Mouse (Mus musculus) midbrain, embryonic 10.5 days (tissue): ENCODE measurements around the gene Washc4. TPM values are rescaled to one million over a fixed set of nuclear protein-coding genes. Genes with fewer than 3 reads are reported as not detected.

ENCODE experiments used
- DNase-seq: peaks from one replicate; pipeline ENCODE4 v3.0.0-alpha.2; 2017; ENCODE audit warnings: low spot score
- H3K27ac ChIP-seq: fragments of 300-500 bp; sonication (generic); replicated peaks from 2 replicates; pipeline ENCODE4 v1.5.1; 2016; ENCODE audit warnings: mild to moderate bottlenecking
- H3K27me3 ChIP-seq: fragments of 300-500 bp; sonication (generic); 2 replicates; pipeline ENCODE4 v1.6.1; 2016; ENCODE audit warnings: low read depth, mild to moderate bottlenecking; ENCODE audit not compliant: poor library complexity, severe bottlenecking
- H3K36me3 ChIP-seq: fragments of 300-500 bp; sonication (generic); 2 replicates; pipeline ENCODE4 v1.6.1; 2016; ENCODE audit warnings: mild to moderate bottlenecking, moderate library complexity
- H3K4me1 ChIP-seq: fragments of 300-500 bp; sonication (generic); 2 replicates; pipeline ENCODE4 v1.6.1; 2016
- H3K4me3 ChIP-seq: fragments of 300-500 bp; sonication (generic); 2 replicates; pipeline ENCODE4 v1.5.1; 2016; ENCODE audit warnings: mild to moderate bottlenecking, moderate library complexity
- H3K9me3 ChIP-seq: fragments of 300-500 bp; sonication (generic); replicated peaks from 2 replicates; pipeline ENCODE4 v1.6.1; 2016; ENCODE audit warnings: mild to moderate bottlenecking
- WGBS: fragments of 180-500 bp; shearing (Covaris S2); methylation state at CpG from one replicate; pipeline ENCODE4 v1.1.7; 2016; 5-methylcytosine and 5-hydroxymethylcytosine counted together
- polyA plus RNA-seq: library from polyadenylated mRNA; unstranded; fragments of >200 nt; fragmentation: Nextera tagmentation; extraction: Ambion mirVana; gene quantifications from 2 replicates; pipeline ENCODE4 v1.2.1, GENCODE M21; 2016

The Washc4 gene
- polyA plus RNA-seq, 1 experiment from 2014 or later: 38.5 TPM

GRCm38 (mm10) chr10:83608596-83608995, 65.0 kb downstream of the Washc4 start:
- H3K27me3 ChIP-seq: no peaks in the 10 kb centered on the region
- no peak for DNase-seq
- H3K27ac ChIP-seq: no peak overlapping the region
- 86% methylated on average over 8 of the region's 8 CpGs for WGBS
- no peaks in the 10 kb centered on the region for H3K9me3 ChIP-seq
- H3K4me3 ChIP-seq: no peak overlapping the region
- peaks cover 89% of the 10 kb centered on the region for H3K36me3 ChIP-seq
- 0 out of 2 replicates have a peak, but pooled peaks cover 3% of the 10 kb centered on the region for H3K4me1 ChIP-seq

DNA sequence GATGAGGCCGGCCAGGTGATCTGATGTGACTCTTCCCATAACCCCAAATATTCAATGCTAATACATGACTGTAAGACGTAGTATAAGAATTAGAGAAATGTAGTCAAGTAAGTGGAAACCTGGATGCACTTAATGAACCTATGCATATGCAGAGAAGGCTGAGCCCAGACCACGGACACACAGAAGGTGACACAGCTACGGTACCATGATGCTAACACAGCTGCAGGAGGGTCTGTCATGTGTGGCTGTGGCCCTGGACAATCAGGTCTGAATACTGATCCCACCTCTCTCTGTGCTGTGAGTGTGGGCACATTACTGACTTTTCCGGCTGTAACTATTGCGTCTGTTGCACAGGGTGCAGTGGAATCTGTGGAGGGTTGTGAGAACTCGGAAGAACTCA, 67.0 kb downstream of the Washc4 start:
- Histone ChIP-seq H3K36me3 (peaks cover 80% of the 10 kb centered on the region), H3K9me3 (no peaks in the 10 kb centered on the region), H3K4me3 (no peak overlapping the region), H3K4me1 (0 out of 2 replicates have a peak, but pooled peaks cover 3% of the 10 kb centered on the region), H3K27me3 (no peaks in the 10 kb centered on the region), H3K27ac (no peak overlapping the region)
- WGBS: 90% methylated on average over 7 of the region's 7 CpGs
- no peak for DNase-seq

GRCm38 (mm10) chr10:83611863-83612262, 68.3 kb downstream of the Washc4 start:
- Histone ChIP-seq H3K36me3 (peaks cover 82% of the 10 kb centered on the region), H3K27ac (no peak overlapping the region), H3K4me3 (no peak overlapping the region), H3K4me1 (no peaks in the 10 kb centered on the region), H3K9me3 (no peaks in the 10 kb centered on the region), H3K27me3 (no peaks in the 10 kb centered on the region)
- WGBS: 93% methylated on average over 5 of the region's 5 CpGs
- no peak for DNase-seq

GRCm38 (mm10) chr10:83612648-83613215, 69.2 kb downstream of the Washc4 start:
- Histone ChIP-seq H3K4me1 (no peaks in the 10 kb centered on the region), H3K27me3 (no peaks in the 10 kb centered on the region), H3K4me3 (no peak overlapping the region), H3K27ac (no peak overlapping the region), H3K9me3 (no peaks in the 10 kb centered on the region), H3K36me3 (peaks cover 77% of the 10 kb centered on the region)
- DNase-seq: no peak
- WGBS: 93% methylated on average over 14 of the region's 14 CpGs

DNA sequence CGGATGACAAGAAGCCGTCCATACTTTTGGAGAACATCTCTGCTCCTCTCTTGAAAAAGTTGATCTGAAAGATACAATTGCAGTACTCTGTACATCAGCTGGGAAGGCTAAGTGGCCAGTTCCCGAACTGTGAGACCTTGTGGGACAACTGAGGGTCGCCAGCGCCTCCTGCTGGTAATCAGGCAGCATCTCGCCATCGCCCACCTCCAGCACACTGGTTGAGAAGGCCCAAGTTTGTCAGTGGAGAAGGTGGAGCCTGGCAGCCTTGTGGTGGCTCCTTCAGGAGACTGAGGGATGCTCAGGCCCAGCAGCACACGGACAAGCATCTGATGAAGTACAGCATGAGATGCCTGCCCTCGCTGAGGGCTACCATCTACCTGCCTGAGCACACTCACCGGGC, 73.8 kb downstream of the Washc4 start:
- Histone ChIP-seq H3K36me3 (peaks cover 51% of the 10 kb centered on the region), H3K9me3 (no peaks in the 10 kb centered on the region), H3K4me3 (no peak overlapping the region), H3K27ac (no peak overlapping the region), H3K27me3 (no peaks in the 10 kb centered on the region), H3K4me1 (peaks cover 13% of the 10 kb centered on the region)
- DNase-seq: peak; percentile 44
- WGBS: 53% methylated on average over 10 of the region's 10 CpGs

DNA sequence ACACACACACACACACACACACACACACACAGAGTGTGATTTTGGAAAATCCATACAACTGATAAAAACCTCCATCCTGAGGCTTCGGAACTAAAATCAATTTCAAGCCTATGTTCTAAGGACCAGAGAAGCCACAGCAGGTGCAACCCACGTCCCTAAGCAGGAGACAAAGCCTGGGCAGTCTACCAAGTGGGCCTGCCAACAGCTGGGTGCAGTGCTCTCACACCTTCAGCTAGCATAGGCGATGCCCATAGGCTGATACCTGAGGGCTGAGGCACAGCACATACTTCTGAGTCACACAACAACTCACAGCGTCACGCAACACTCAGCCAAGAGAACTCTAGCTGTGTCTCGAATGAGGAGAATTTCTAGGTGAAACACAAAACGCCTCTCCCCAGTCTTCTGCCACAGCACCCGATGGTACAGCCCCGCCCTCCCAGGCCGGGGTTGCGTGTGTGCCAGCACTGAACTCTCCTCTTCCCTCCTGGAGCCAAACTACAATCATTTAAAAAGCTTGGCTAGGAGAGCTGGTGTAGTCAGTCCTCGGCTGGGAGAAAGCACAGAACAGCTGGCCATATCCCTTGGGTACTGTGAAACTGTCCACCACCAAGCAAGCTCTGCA, 75.4 kb downstream of the Washc4 start:
- no peak overlapping the region for H3K4me3 ChIP-seq
- H3K4me1 ChIP-seq: peaks cover 13% of the 10 kb centered on the region
- no peaks in the 10 kb centered on the region for H3K27me3 ChIP-seq
- 91% methylated on average over 12 of the region's 12 CpGs for WGBS
- H3K9me3 ChIP-seq: no peaks in the 10 kb centered on the region
- H3K27ac ChIP-seq: 0 out of 2 replicates have a peak overlapping the region, but pooled peaks have one; percentile 13
- peaks cover 37% of the 10 kb centered on the region for H3K36me3 ChIP-seq
- no peak for DNase-seq

DNA sequence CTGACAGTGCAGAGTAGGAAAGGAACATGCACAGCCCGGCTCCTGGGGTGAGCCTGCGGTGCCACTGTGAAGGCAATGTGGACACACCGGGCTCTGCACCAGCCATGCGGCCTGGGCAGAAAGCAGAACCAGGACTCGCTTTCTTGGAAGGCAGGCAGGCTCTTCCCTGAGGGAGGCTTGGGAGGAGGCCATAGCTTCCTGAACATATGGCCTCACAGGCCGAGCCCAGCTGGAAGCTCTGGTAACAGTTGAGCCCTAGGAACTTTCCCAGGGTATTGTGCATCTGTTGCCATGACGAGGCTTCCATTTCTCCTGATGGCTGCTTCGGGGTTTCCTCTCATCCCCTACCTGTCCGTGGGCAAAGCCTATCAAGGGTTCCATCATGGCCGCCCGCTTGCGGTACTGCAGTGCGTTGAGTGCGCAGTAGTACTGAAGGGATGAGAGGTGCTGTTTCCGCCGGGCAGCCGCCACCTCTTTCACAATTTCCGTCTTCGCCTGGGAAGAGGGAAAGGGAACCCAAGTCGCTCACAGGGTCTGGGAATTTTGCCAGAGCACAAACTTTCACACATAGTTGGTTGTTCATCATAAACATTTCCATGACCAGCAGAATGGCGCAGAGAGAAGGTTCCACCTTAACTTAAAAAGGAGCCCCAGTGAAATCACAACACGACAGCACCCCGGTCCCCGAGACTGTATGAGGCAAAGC, 77.0 kb downstream of the Washc4 start:
- DNase-seq: no peak
- Histone ChIP-seq H3K27ac (no peak overlapping the region; the same call in 1 of the 2 replicates), H3K4me3 (no peak overlapping the region), H3K36me3 (peaks cover 40% of the 10 kb centered on the region), H3K4me1 (peaks cover 13% of the 10 kb centered on the region), H3K27me3 (no peaks in the 10 kb centered on the region), H3K9me3 (no peaks in the 10 kb centered on the region)
- 94% methylated on average over 24 of the region's 24 CpGs for WGBS

- no peaks in the 10 kb centered on the region for H3K9me3 ChIP-seq
- 82% methylated on average over 8 of the region's 8 CpGs for WGBS
- no peak for DNase-seq
- H3K36me3 ChIP-seq: peaks cover 44% of the 10 kb centered on the region
- H3K4me3 ChIP-seq: no peak overlapping the region
- H3K27ac ChIP-seq: no peak overlapping the region
- no peaks in the 10 kb centered on the region for H3K27me3 ChIP-seq
- H3K4me1 ChIP-seq: peaks cover 13% of the 10 kb centered on the region
These were observed 80.5 kb downstream of the Washc4 start for GRCm38 (mm10) chr10:83624065-83624464.

DNA sequence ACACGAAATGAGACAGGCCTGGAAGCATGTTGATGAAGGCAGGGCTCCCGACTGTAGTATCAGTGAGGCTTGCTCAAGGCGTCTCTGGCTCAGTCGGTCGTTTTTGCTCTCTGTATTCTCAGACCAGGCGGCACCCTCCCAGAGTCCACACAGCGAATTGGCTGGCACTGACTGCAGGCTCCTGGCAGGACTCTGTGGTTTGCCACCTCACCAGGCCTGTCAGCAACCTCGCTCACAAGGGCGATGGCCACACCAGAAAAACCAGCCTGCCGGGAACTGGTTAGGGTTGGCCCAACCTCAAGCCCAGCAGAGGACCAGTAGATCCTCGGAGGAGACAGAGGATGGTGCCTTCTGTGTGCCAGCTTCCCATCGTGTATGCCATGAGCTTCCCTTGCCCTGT, 81.3 kb downstream of the Washc4 start:
- no peaks in the 10 kb centered on the region for H3K9me3 ChIP-seq
- peaks cover 13% of the 10 kb centered on the region for H3K4me1 ChIP-seq
- peaks cover 49% of the 10 kb centered on the region for H3K36me3 ChIP-seq
- no peak for DNase-seq
- H3K4me3 ChIP-seq: no peak overlapping the region
- H3K27me3 ChIP-seq: no peaks in the 10 kb centered on the region
- 94% methylated on average over 12 of the region's 12 CpGs for WGBS
- no peak overlapping the region for H3K27ac ChIP-seq

GRCm38 (mm10) chr10:83627113-83627687, 83.6 kb downstream of the Washc4 start:
- Histone ChIP-seq H3K9me3 (no peaks in the 10 kb centered on the region), H3K27me3 (no peaks in the 10 kb centered on the region), H3K4me1 (peaks cover 4% of the 10 kb centered on the region), H3K36me3 (peaks cover 41% of the 10 kb centered on the region), H3K27ac (no peak overlapping the region), H3K4me3 (no peak overlapping the region)
- WGBS: 89% methylated on average over 9 of the region's 9 CpGs
- DNase-seq: no peak

GRCm38 (mm10) chr10:83628241-83628640, 84.7 kb downstream of the Washc4 start:
- Histone ChIP-seq H3K36me3 (peaks cover 44% of the 10 kb centered on the region), H3K9me3 (no peaks in the 10 kb centered on the region), H3K4me3 (no peak overlapping the region), H3K4me1 (peaks cover 14% of the 10 kb centered on the region), H3K27me3 (no peaks in the 10 kb centered on the region), H3K27ac (no peak overlapping the region)
- 92% methylated on average over 4 of the region's 4 CpGs for WGBS
- no peak for DNase-seq

DNA sequence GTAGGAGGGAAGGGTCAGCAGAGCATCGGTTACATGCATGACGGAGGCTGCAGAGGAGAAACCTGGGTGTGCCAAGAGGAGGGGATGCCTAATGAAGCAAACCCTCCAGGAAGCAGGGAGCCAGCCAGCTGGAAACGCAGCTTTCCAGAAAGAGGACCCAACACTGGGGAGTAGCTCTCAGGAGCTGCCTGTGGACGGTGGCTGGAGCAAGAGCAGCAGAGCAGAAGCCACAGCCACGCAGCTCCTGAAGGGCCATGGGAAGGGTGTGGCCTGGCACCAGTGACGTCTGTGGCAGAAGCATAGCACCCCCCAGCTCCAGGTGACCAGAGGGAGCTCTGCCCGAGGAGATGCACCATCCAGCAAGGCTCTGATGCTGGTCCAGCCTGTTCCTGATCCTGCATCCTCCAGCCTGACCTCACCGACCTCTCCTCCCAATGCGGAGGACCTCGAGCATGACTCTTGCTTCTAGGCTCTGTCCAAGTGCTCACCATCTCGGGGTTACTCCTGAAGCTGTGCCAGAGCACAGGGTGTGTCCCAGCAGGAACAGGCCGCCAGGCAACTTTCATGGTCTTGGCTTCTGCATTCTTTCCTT, 85.7 kb downstream of the Washc4 start:
- H3K27ac ChIP-seq: no peak overlapping the region
- DNase-seq: no peak
- peaks cover 24% of the 10 kb centered on the region for H3K4me1 ChIP-seq
- H3K9me3 ChIP-seq: no peaks in the 10 kb centered on the region
- no peaks in the 10 kb centered on the region for H3K27me3 ChIP-seq
- WGBS: 87% methylated on average over 12 of the region's 12 CpGs
- H3K36me3 ChIP-seq: peaks cover 43% of the 10 kb centered on the region
- H3K4me3 ChIP-seq: no peak overlapping the region
